Mouse (Mus musculus): Measurements from ENCODE around the gene Cyp26c1.

- TF ChIP-seq CTCF (IDR thresholded peaks at IDR 0.05; ENCODE audit: low read depth) (no peak), EP300 (IDR thresholded peaks at IDR 0.05; ENCODE audit: low read depth) (no peak)
Observed at GRCm38 (mm10) chr19:37697651-37698272, 12.4 kb downstream of the Cyp26c1 start, which contains the start of gene Cyp26a1.

Data from liver, postnatal 0 days (tissue).